Mouse (Mus musculus): ENCODE data around the gene Mllt3. TPM values are rescaled to one million over a fixed set of nuclear protein-coding genes. Genes with fewer than 3 reads are reported as not detected.

Mllt3 gene
- polyA plus RNA-seq, 1 experiment = 15.7 TPM

DNA sequence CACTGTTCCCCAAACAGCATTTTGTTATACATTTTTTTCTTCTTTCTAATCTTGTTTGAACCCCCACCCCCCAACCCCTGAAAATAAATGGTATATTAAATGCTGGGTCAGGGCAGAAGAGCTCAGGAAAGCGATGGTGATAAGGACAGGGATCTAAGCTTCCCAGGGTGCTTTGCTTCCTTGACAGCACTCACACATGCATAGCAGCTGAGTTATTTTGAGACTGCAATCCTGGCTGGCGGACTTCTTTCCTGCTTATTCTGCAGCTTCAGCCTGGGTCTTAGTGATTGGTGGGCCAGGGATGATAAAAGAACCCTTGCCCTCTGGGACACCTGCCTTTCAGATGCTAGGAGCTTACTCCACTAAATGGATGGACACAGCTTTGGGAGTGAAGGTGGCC, 249.4 kb downstream of the Mllt3 start:
- no peak overlapping the region for H3ac ChIP-seq (ENCODE audit: control insufficient read depth, insufficient read length)
- no peaks in the 10 kb centered on the region for H3K79me2 ChIP-seq (ENCODE audit: control insufficient read depth, insufficient read depth)
- H3K36me3 ChIP-seq (ENCODE audit: control insufficient read depth, insufficient read depth) = no peaks in the 10 kb centered on the region
- H3K4me3 ChIP-seq = no peak overlapping the region
- no peaks in the 10 kb centered on the region for H3K27me3 ChIP-seq (ENCODE audit: control insufficient read depth, insufficient read depth, insufficient read length)
- no peak overlapping the region for H3K4me2 ChIP-seq (ENCODE audit: low read depth)
- TF ChIP-seq TCF3 (IDR thresholded peaks at IDR 0.05; ENCODE audit: insufficient read length, low read depth) (no peak), SRF (IDR thresholded peaks at IDR 0.05; ENCODE audit: control insufficient read depth, insufficient read length, low read depth) (no peak), REST (IDR thresholded peaks at IDR 0.05; ENCODE audit: insufficient read depth, insufficient read length) (no peak), USF1 (IDR thresholded peaks at IDR 0.05; ENCODE audit: low read depth) (no peak), MAX (IDR thresholded peaks at IDR 0.05; ENCODE audit: low read depth) (no peak), MYOG (IDR thresholded peaks at IDR 0.05; ENCODE audit: control insufficient read depth in 1 of 3, insufficient read depth in 1 of 3, insufficient read length in 2 of 3, low read depth in 2 of 3) (no peak), POLR2A (IDR thresholded peaks at IDR 0.05; ENCODE audit: insufficient read length, low read depth) (no peak), E2F4 (IDR thresholded peaks at IDR 0.05; ENCODE audit: insufficient read depth) (no peak), TCF12 (IDR thresholded peaks at IDR 0.05; ENCODE audit: insufficient read depth, poor library complexity, severe bottlenecking) (no peak), MYOD1 (IDR thresholded peaks at IDR 0.05; ENCODE audit: control insufficient read depth in 1 of 3, insufficient read length in 2 of 3, low read depth in 2 of 3) (no peak), POLR2AphosphoS2 (IDR thresholded peaks at IDR 0.05; ENCODE audit: insufficient read length, low read depth) (no peak), CEBPB (IDR thresholded peaks at IDR 0.05; ENCODE audit: insufficient read depth, poor library complexity, severe bottlenecking) (no peak)

DNA sequence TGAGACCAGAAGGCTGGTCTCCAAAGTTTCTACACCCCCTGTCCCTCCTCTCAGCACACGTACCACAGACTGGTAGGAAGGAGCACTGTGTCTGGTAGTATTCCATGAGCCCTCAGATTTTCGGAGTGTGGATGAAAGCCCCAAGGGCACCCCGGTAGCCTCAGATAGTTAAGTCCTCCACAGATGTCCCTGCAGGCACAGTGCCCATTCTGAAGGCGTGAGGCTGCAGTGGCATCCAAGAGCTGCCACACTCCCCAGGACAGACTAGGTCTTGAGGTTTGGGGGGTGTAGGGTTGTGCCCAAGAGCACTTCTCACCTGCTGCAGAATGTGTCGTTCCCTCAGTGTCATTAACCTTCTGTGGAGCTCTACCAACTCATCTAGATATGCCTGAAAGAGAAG, 251.2 kb downstream of the Mllt3 start:
- Histone ChIP-seq H3K36me3 (ENCODE audit: control insufficient read depth, insufficient read depth) (no peaks in the 10 kb centered on the region), H3K4me3 (no peak overlapping the region), H3K4me2 (ENCODE audit: low read depth) (no peak overlapping the region), H3K27me3 (ENCODE audit: control insufficient read depth, insufficient read depth, insufficient read length) (no peaks in the 10 kb centered on the region), H3K79me2 (ENCODE audit: control insufficient read depth, insufficient read depth) (no peaks in the 10 kb centered on the region), H3ac (ENCODE audit: control insufficient read depth, insufficient read length) (no peak overlapping the region)
- no peak for TF ChIP-seq POLR2AphosphoS2 (IDR thresholded peaks at IDR 0.05; ENCODE audit: insufficient read length, low read depth)
- no peak for TF ChIP-seq SRF (IDR thresholded peaks at IDR 0.05; ENCODE audit: control insufficient read depth, insufficient read length, low read depth)
- no peak for TF ChIP-seq MYOD1 (IDR thresholded peaks at IDR 0.05; ENCODE audit: control insufficient read depth in 1 of 3, insufficient read length in 2 of 3, low read depth in 2 of 3)
- TF ChIP-seq REST (IDR thresholded peaks at IDR 0.05; ENCODE audit: insufficient read depth, insufficient read length) = no peak
- no peak for TF ChIP-seq TCF12 (IDR thresholded peaks at IDR 0.05; ENCODE audit: insufficient read depth, poor library complexity, severe bottlenecking)
- TF ChIP-seq USF1 (IDR thresholded peaks at IDR 0.05; ENCODE audit: low read depth) = no peak
- no peak for TF ChIP-seq POLR2A (IDR thresholded peaks at IDR 0.05; ENCODE audit: insufficient read length, low read depth)
- no peak for TF ChIP-seq E2F4 (IDR thresholded peaks at IDR 0.05; ENCODE audit: insufficient read depth)

GRCm38 (mm10) chr4:87775721-87776120, 257.4 kb downstream of the Mllt3 start:
- Histone ChIP-seq H3K36me3 (ENCODE audit: control insufficient read depth, insufficient read depth) (no peaks in the 10 kb centered on the region), H3ac (ENCODE audit: control insufficient read depth, insufficient read length) (no peak overlapping the region), H3K4me3 (no peak overlapping the region), H3K79me2 (ENCODE audit: control insufficient read depth, insufficient read depth) (no peaks in the 10 kb centered on the region), H3K27me3 (ENCODE audit: control insufficient read depth, insufficient read depth, insufficient read length) (no peaks in the 10 kb centered on the region), H3K4me2 (ENCODE audit: low read depth) (no peak overlapping the region)
- no peak for TF ChIP-seq CEBPB (IDR thresholded peaks at IDR 0.05; ENCODE audit: insufficient read depth, poor library complexity, severe bottlenecking)
- TF ChIP-seq POLR2A (IDR thresholded peaks at IDR 0.05; ENCODE audit: insufficient read length, low read depth) = no peak
- no peak for TF ChIP-seq SRF (IDR thresholded peaks at IDR 0.05; ENCODE audit: control insufficient read depth, insufficient read length, low read depth)
- no peak for TF ChIP-seq MYOD1 (IDR thresholded peaks at IDR 0.05; ENCODE audit: control insufficient read depth in 1 of 3, insufficient read length in 2 of 3, low read depth in 2 of 3)
- TF ChIP-seq MYOG (IDR thresholded peaks at IDR 0.05; ENCODE audit: control insufficient read depth in 1 of 3, insufficient read depth in 1 of 3, insufficient read length in 2 of 3, low read depth in 2 of 3) = no peak
- no peak for TF ChIP-seq REST (IDR thresholded peaks at IDR 0.05; ENCODE audit: insufficient read depth, insufficient read length)
- no peak for TF ChIP-seq MAX (IDR thresholded peaks at IDR 0.05; ENCODE audit: low read depth)
- TF ChIP-seq TCF12 (IDR thresholded peaks at IDR 0.05; ENCODE audit: insufficient read depth, poor library complexity, severe bottlenecking) = no peak
- TF ChIP-seq USF1 (IDR thresholded peaks at IDR 0.05; ENCODE audit: low read depth) = no peak
- no peak for TF ChIP-seq POLR2AphosphoS2 (IDR thresholded peaks at IDR 0.05; ENCODE audit: insufficient read length, low read depth)
- no peak for TF ChIP-seq TCF3 (IDR thresholded peaks at IDR 0.05; ENCODE audit: insufficient read length, low read depth)
- no peak for TF ChIP-seq E2F4 (IDR thresholded peaks at IDR 0.05; ENCODE audit: insufficient read depth)

GRCm38 (mm10) chr4:87774515-87774914, 258.6 kb downstream of the Mllt3 start:
- no peak overlapping the region for H3K4me3 ChIP-seq
- TF ChIP-seq SRF (IDR thresholded peaks at IDR 0.05; ENCODE audit: control insufficient read depth, insufficient read length, low read depth) (no peak), E2F4 (IDR thresholded peaks at IDR 0.05; ENCODE audit: insufficient read depth) (no peak), USF1 (IDR thresholded peaks at IDR 0.05; ENCODE audit: low read depth) (no peak)
- no peak overlapping the region for H3ac ChIP-seq (ENCODE audit: control insufficient read depth, insufficient read length)
- no peaks in the 10 kb centered on the region for H3K36me3 ChIP-seq (ENCODE audit: control insufficient read depth, insufficient read depth)
- no peaks in the 10 kb centered on the region for H3K79me2 ChIP-seq (ENCODE audit: control insufficient read depth, insufficient read depth)
- no peak overlapping the region for H3K4me2 ChIP-seq (ENCODE audit: low read depth)
- H3K27me3 ChIP-seq (ENCODE audit: control insufficient read depth, insufficient read depth, insufficient read length) = no peaks in the 10 kb centered on the region

DNA sequence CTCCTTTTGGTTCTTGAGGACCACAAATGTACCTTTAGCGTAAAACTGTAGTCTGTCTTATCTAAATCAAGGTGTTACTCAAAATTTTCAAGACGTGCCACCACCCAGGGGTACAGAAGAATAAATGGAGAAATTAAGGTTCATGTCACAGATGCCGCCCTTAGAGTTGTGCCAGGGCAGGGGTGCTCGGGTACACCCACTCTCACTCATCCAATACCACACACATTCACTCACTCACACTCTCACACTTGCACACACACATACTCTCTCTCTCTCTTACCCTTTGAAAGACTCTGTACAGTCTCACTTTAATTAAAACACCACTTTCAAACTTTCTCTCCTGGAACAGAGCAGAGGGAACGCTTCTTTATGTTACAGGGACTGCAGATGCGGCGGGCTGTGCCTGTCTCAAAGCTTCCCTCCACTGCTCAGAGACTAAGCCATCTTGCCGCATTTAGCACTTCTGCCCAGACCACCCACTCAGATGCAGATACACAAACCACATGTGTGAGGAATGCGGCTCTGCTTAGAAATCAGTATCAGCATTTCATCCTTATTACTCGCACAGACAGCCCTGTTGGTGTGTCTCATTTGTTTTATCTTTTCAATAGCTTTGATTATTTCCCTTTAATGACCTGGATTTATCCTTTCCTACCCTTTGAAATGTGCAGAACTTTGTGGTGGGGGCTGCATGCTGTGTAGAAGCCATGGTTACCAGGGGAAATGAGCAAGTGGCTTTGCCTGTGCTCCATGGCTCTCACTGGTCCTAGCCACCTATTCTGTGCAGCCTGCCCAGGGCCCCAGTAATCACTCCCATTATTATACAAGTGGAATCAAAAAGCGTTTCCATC, 265.2 kb downstream of the Mllt3 start:
- H3K4me2 ChIP-seq (ENCODE audit: low read depth) = no peak overlapping the region

More for the DNA sequence above, 265.2 kb downstream of the Mllt3 start:
- TF ChIP-seq TCF12 (IDR thresholded peaks at IDR 0.05; ENCODE audit: insufficient read depth, poor library complexity, severe bottlenecking) = no peak
- TF ChIP-seq POLR2A (IDR thresholded peaks at IDR 0.05; ENCODE audit: insufficient read length, low read depth) = no peak
- no peak for TF ChIP-seq MAX (IDR thresholded peaks at IDR 0.05; ENCODE audit: low read depth)
- TF ChIP-seq MYOD1 (IDR thresholded peaks at IDR 0.05; ENCODE audit: control insufficient read depth in 1 of 3, insufficient read length in 2 of 3, low read depth in 2 of 3) = no peak
- TF ChIP-seq E2F4 (IDR thresholded peaks at IDR 0.05; ENCODE audit: insufficient read depth) = no peak
- no peak for TF ChIP-seq POLR2AphosphoS2 (IDR thresholded peaks at IDR 0.05; ENCODE audit: insufficient read length, low read depth)
- no peak for TF ChIP-seq USF1 (IDR thresholded peaks at IDR 0.05; ENCODE audit: low read depth)
- TF ChIP-seq CEBPB (IDR thresholded peaks at IDR 0.05; ENCODE audit: insufficient read depth, poor library complexity, severe bottlenecking) = no peak
- TF ChIP-seq SRF (IDR thresholded peaks at IDR 0.05; ENCODE audit: control insufficient read depth, insufficient read length, low read depth) = no peak
- TF ChIP-seq REST (IDR thresholded peaks at IDR 0.05; ENCODE audit: insufficient read depth, insufficient read length) = no peak
- TF ChIP-seq MYOG (IDR thresholded peaks at IDR 0.05; ENCODE audit: control insufficient read depth in 1 of 3, insufficient read depth in 1 of 3, insufficient read length in 2 of 3, low read depth in 2 of 3) = no peak
- TF ChIP-seq TCF3 (IDR thresholded peaks at IDR 0.05; ENCODE audit: insufficient read length, low read depth) = no peak
- Histone ChIP-seq H3K36me3 (ENCODE audit: control insufficient read depth, insufficient read depth) (no peaks in the 10 kb centered on the region), H3K4me3 (no peak overlapping the region), H3ac (ENCODE audit: control insufficient read depth, insufficient read length) (no peak overlapping the region), H3K27me3 (ENCODE audit: control insufficient read depth, insufficient read depth, insufficient read length) (no peaks in the 10 kb centered on the region), H3K79me2 (ENCODE audit: control insufficient read depth, insufficient read depth) (no peaks in the 10 kb centered on the region)
